ENCODE assay signal across 28 mouse cellular contexts in the genomic region with DNA sequence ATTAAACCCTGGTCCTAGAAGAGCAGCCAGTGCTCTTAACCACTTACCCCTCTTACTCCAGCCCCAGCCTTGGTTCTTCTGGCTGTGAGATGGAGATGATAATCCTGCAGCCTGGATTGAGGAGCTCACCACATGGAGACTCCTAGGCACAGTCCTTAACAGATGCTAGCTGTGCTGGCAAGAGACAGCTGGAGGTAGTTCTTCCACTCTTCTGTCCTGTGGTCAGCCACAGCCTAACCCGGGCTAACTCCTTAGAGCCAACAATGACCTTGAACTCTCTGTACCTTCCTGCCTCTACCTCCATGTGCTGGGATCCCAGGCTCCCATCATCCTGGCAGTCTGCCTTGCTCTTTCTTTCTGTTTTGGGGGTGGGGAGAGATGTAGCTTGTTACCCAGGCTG. TPM values are rescaled to one million over a fixed set of nuclear protein-coding genes. Genes with fewer than 3 reads are reported as not detected.
DNase-seq lines count a peak whose midpoint lies in the region; ATAC-seq and TF ChIP-seq lines count a peak whose summit lies in the region.
"Had no signal": no experiment of that assay in that cellular context is flagged by ENCODE, and none has a peak within 500 bp of the region (broad histone marks: within the 10 kb centered on the region; RNA-seq: fewer than 3 reads in every experiment).

No protein-coding gene starts in this region.

- H3K27me3 ChIP-seq in heart, embryonic 10.5 days (ENCODE audit: insufficient read depth, poor library complexity, severe bottlenecking): no peaks in the 10 kb centered on the region
- no peaks in the 10 kb centered on the region for H3K27me3 ChIP-seq in heart, postnatal 0 days (ENCODE audit: control insufficient read depth, insufficient read depth, low read length)
- no peaks in the 10 kb centered on the region for H3K27me3 ChIP-seq in kidney, embryonic 14.5 days (ENCODE audit: control insufficient read depth, insufficient read depth, low read length)
- H3K27me3 ChIP-seq: hindbrain, embryonic 15.5 days; liver, embryonic 13.5 days; midbrain, embryonic 12.5 days; neural tube, embryonic 12.5 days had no signal

- H3K36me3 ChIP-seq in heart, embryonic 10.5 days: peaks cover 74% of the 10 kb centered on the region
- peaks cover 34% of the 10 kb centered on the region for H3K36me3 ChIP-seq in heart, postnatal 0 days (replicated peaks; ENCODE audit: control insufficient read depth, insufficient read depth, low read length)
- peaks cover 48% of the 10 kb centered on the region for H3K36me3 ChIP-seq in kidney, embryonic 14.5 days (ENCODE audit: control insufficient read depth, insufficient read depth, low read length)

- peaks cover 15% of the 10 kb centered on the region for H3K4me1 ChIP-seq in heart, embryonic 10.5 days
- peaks cover 5% of the 10 kb centered on the region for H3K4me1 ChIP-seq in heart, postnatal 0 days (ENCODE audit: control insufficient read depth, insufficient read depth)
- H3K4me1 ChIP-seq in kidney, embryonic 14.5 days (ENCODE audit: control insufficient read depth, insufficient read depth, low read length): 0 out of 2 replicates have a peak, but pooled peaks cover 3% of the 10 kb centered on the region
- H3K4me1 ChIP-seq: hindbrain, embryonic 15.5 days; midbrain, embryonic 12.5 days; neural tube, embryonic 12.5 days had no signal

- H3K27ac ChIP-seq in heart, embryonic 10.5 days: peak overlapping the region; percentile 72
- peak overlapping the region; percentile 95 for H3K27ac ChIP-seq in heart, postnatal 0 days (ENCODE audit: low read depth)
- no peak overlapping the region for H3K27ac ChIP-seq in kidney, embryonic 14.5 days (ENCODE audit: low read depth, low read length)
- H3K27ac ChIP-seq: forebrain, embryonic 10.5 days; hindbrain, embryonic 15.5 days; midbrain, embryonic 12.5 days; neural tube, embryonic 12.5 days had no signal

- no peak for TF ChIP-seq EP300 in heart, postnatal 0 days (IDR thresholded peaks at IDR 0.05; ENCODE audit: low read depth)

- H3K9me3 ChIP-seq in heart, embryonic 10.5 days: no peaks in the 10 kb centered on the region
- H3K9me3 ChIP-seq in heart, postnatal 0 days (replicated peaks; ENCODE audit: control insufficient read depth, low read length): no peaks in the 10 kb centered on the region
- H3K9me3 ChIP-seq in kidney, embryonic 14.5 days (ENCODE audit: control insufficient read depth, low read length): no peaks in the 10 kb centered on the region
- H3K9me3 ChIP-seq: forebrain, embryonic 10.5 days; hindbrain, embryonic 15.5 days; liver, embryonic 13.5 days; midbrain, embryonic 12.5 days; neural tube, embryonic 12.5 days had no signal

- no peak for DNase-seq in heart, embryonic 10.5 days (ENCODE audit: low spot score)
- no peak for DNase-seq in heart, adult 9 months (ENCODE audit: low spot score in 2 of 2)
- DNase-seq in heart, postnatal 0 days (ENCODE audit: low spot score): no peak
- DNase-seq in heart, postnatal 4 days: no peak
- DNase-seq in 416B (ENCODE audit: low read depth) (peak; percentile 54), R1 (ENCODE audit: low read depth, low spot score) (peak; percentile 55)
- DNase-seq: adrenal gland, postnatal 14 days; B cell, adult 2 months; cerebellum, adult 2 months; cerebellum, postnatal 25 days; embryo, embryonic 11 days; kidney, adult 2 months; kidney, postnatal 10 days; left cerebral cortex, postnatal 4 days; liver, embryonic 13.5 days; lung, embryonic 14.5 days; retina, postnatal 1 day; right cerebral cortex, postnatal 25 days; spleen, adult 18-20 months; thymus, postnatal 14 days had no signal

- 0 out of 2 replicates have a peak overlapping the region, but pooled peaks have one; percentile 12 for H3K4me3 ChIP-seq in heart, embryonic 10.5 days
- peak overlapping the region; percentile 36 for H3K4me3 ChIP-seq in heart, postnatal 0 days (ENCODE audit: low read depth, low read length)
- no peak overlapping the region for H3K4me3 ChIP-seq in kidney, embryonic 14.5 days (ENCODE audit: low read length)
- H3K4me3 ChIP-seq: forebrain, embryonic 10.5 days; hindbrain, embryonic 15.5 days; liver, embryonic 13.5 days; midbrain, embryonic 12.5 days; neural tube, embryonic 12.5 days had no signal

- peak overlapping the region; percentile 38 for H3K9ac ChIP-seq in heart, postnatal 0 days (replicated peaks; ENCODE audit: low read depth, low read length)
- no peak overlapping the region for H3K9ac ChIP-seq in kidney, embryonic 14.5 days (ENCODE audit: low read depth, low read length)
- H3K9ac ChIP-seq: hindbrain, embryonic 15.5 days; lung, embryonic 14.5 days; midbrain, embryonic 12.5 days; neural tube, embryonic 12.5 days had no signal

- H3K4me2 ChIP-seq in heart, postnatal 0 days (ENCODE audit: low read depth, low read length): peak overlapping the region; percentile 61
- H3K4me2 ChIP-seq in kidney, embryonic 14.5 days (replicated peaks; ENCODE audit: low read depth, low read length): no peak overlapping the region
- H3K4me2 ChIP-seq: hindbrain, embryonic 15.5 days; lung, embryonic 14.5 days; midbrain, embryonic 12.5 days; neural tube, embryonic 12.5 days had no signal

- no peak for TF ChIP-seq CTCF in heart, postnatal 0 days (IDR thresholded peaks at IDR 0.05; ENCODE audit: low read depth)

- WGBS in heart, embryonic 10.5 days: 92% methylated on average over 1 of the region's 1 CpGs
- 50% methylated on average over 1 of the region's 1 CpGs for WGBS in heart, postnatal 0 days
- WGBS in kidney, embryonic 14.5 days: 82% methylated on average over 1 of the region's 1 CpGs

- ATAC-seq in heart, postnatal 0 days (ENCODE audit: insufficient read depth, low read depth): no peak
- no peak for ATAC-seq in kidney, embryonic 14.5 days (ENCODE audit: low FRiP score, low TSS enrichment)
- ATAC-seq: forebrain, embryonic 16.5 days had no signal

RNA-seq across cellular contexts. Expression of a gene that starts 7.9 kb away (rescaled TPM):
- polyA plus RNA-seq in heart, embryonic 10.5 days (2016; fragmentation: Nextera tagmentation; extraction: Ambion mirVana): 36.3 and 37.4 TPM in 2 replicates
- total RNA-seq in heart, postnatal 0 days (2014; rRNA removed; ENCODE audit: low replicate concordance): 3.8 and 21.3 TPM in 2 replicates
- 39.7 and 41.8 TPM in 2 replicates for polyA plus RNA-seq in heart, postnatal 0 days (2015; fragmentation: Nextera tagmentation; extraction: Ambion mirVana)
- total RNA-seq in heart, postnatal 4 days (2021): 10 to 100 TPM; 54.9 to 58.4 TPM
- 19.7 and 21.4 TPM in 2 replicates for polyA plus RNA-seq in kidney, embryonic 14.5 days (2014; fragmentation: Nextera tagmentation; extraction: Ambion mirVana)

RNA-seq across cellular contexts. Expression of a gene that starts 8.0 kb away (rescaled TPM):
- 54.1 and 55.6 TPM in 2 replicates for polyA plus RNA-seq in heart, embryonic 10.5 days (2016; fragmentation: Nextera tagmentation; extraction: Ambion mirVana)
- total RNA-seq in heart, postnatal 0 days (2014; rRNA removed; ENCODE audit: low replicate concordance): 37.3 and 58.5 TPM in 2 replicates
- 38.9 and 43.8 TPM in 2 replicates for polyA plus RNA-seq in heart, postnatal 0 days (2015; fragmentation: Nextera tagmentation; extraction: Ambion mirVana)
- 10 to 100 TPM; 28.9 to 32.4 TPM for total RNA-seq in heart, postnatal 4 days (2021)
- polyA plus RNA-seq in kidney, embryonic 14.5 days (2014; fragmentation: Nextera tagmentation; extraction: Ambion mirVana): 63.9 and 78.8 TPM in 2 replicates

RNA-seq across cellular contexts. Expression of a gene that starts 30.4 kb away (rescaled TPM):
- 94.8 and 106 TPM in 2 replicates for polyA plus RNA-seq in heart, embryonic 10.5 days (2016; fragmentation: Nextera tagmentation; extraction: Ambion mirVana)
- total RNA-seq in heart, postnatal 0 days (2014; rRNA removed; ENCODE audit: low replicate concordance): 129 and 138 TPM in 2 replicates
- polyA plus RNA-seq in heart, postnatal 0 days (2015; fragmentation: Nextera tagmentation; extraction: Ambion mirVana): 74.0 and 80.5 TPM in 2 replicates
- 100 to 1,000 TPM; 158 to 164 TPM for total RNA-seq in heart, postnatal 4 days (2021)
- 63.4 and 96.7 TPM in 2 replicates for polyA plus RNA-seq in kidney, embryonic 14.5 days (2014; fragmentation: Nextera tagmentation; extraction: Ambion mirVana)

RNA-seq across cellular contexts. Expression of a gene that starts 37.9 kb away (rescaled TPM):
- polyA plus RNA-seq in heart, embryonic 10.5 days (2016; fragmentation: Nextera tagmentation; extraction: Ambion mirVana): 0.54 and 0.59 TPM in 2 replicates
- total RNA-seq in heart, postnatal 0 days (2014; rRNA removed; ENCODE audit: low replicate concordance): 0.23 and 1.1 TPM in 2 replicates
- 0.15 and 0.18 TPM in 2 replicates for polyA plus RNA-seq in heart, postnatal 0 days (2015; fragmentation: Nextera tagmentation; extraction: Ambion mirVana)
- 1 to 10 TPM in 1 of 2 experiments, under 1 TPM in 1; 0.83 to 1.0 TPM for total RNA-seq in heart, postnatal 4 days (2021)
- polyA plus RNA-seq in kidney, embryonic 14.5 days (2014; fragmentation: Nextera tagmentation; extraction: Ambion mirVana): 0.80 and 1.1 TPM in 2 replicates
- total RNA-seq: hematopoietic stem cell, adult 5-6 weeks; megakaryocyte, adult 5-6 weeks had no signal

Comparison
In these comparisons a context has a peak if more than half of its experiments do, and no peak if none do; other contexts are left out.
1. DNase-seq: peak in 416B (single experiment) and R1 (single experiment); none in heart, embryonic 10.5 days (single experiment), heart, adult 9 months (0 of 2), heart, postnatal 0 days (single experiment) and heart, postnatal 4 days (single experiment).